Mouse (Mus musculus) liver, embryonic 16.5 days (tissue): ENCODE measurements at regions not wholly inside any gene's neighbourhood (a gene's known extent, or its start where the extent isn't known, plus 50 kb on each side); places are given as distances from the start of the nearest gene placed in this dataset.

ENCODE experiments used
- ATAC-seq: fragments of 200-750 bp; cut with Nextera tagmentation; 2 replicates; pipeline ENCODE4 v1.8.0; 2017; ENCODE audit warnings: low read depth, mild to moderate bottlenecking, moderate number of reproducible peaks, moderate library complexity
- H3K27ac ChIP-seq: fragments of 300-500 bp; sonication (generic); 2 replicates; pipeline ENCODE4 v1.5.1; 2014; ENCODE audit warnings: mild to moderate bottlenecking, low read length
- H3K27me3 ChIP-seq: fragments of 300-500 bp; sonication (generic); 2 replicates; pipeline ENCODE4 v1.6.1; 2014; ENCODE audit warnings: low read depth, low read length, mixed read lengths; ENCODE audit not compliant: control insufficient read depth, insufficient read depth
- H3K36me3 ChIP-seq: fragments of 300-500 bp; sonication (generic); 2 replicates; pipeline ENCODE4 v1.6.1; 2014; ENCODE audit warnings: mild to moderate bottlenecking; ENCODE audit not compliant: control insufficient read depth, insufficient read depth
- H3K4me1 ChIP-seq: fragments of 300-500 bp; sonication (generic); 2 replicates; pipeline ENCODE4 v1.6.1; 2014; ENCODE audit warnings: low read depth, low read length, mixed read lengths; ENCODE audit not compliant: control insufficient read depth
- H3K4me2 ChIP-seq: fragments of 300-500 bp; sonication (generic); 2 replicates; pipeline ENCODE4 v1.6.1; 2014; ENCODE audit warnings: low read depth, low read length, mixed read lengths
- H3K4me3 ChIP-seq: fragments of 300-500 bp; sonication (generic); 2 replicates; pipeline ENCODE4 v1.5.1; 2014; ENCODE audit warnings: low read depth, mild to moderate bottlenecking, low read length
- H3K9ac ChIP-seq: fragments of 300-500 bp; sonication (generic); 2 replicates; pipeline ENCODE4 v1.6.1; 2014; ENCODE audit warnings: low read depth, low read length
- H3K9me3 ChIP-seq: fragments of 300-500 bp; sonication (generic); replicated peaks from 2 replicates; pipeline ENCODE4 v1.6.1; 2016; ENCODE audit warnings: low read length; ENCODE audit not compliant: control insufficient read depth
- WGBS: fragments of 180-500 bp; shearing (Covaris S2); extraction: QIAGEN DNeasy Blood & Tissue Kit; methylation state at CpG from one replicate; pipeline ENCODE4 v1.1.7; 2014; ENCODE audit not compliant: insufficient replicate concordance; 5-methylcytosine and 5-hydroxymethylcytosine counted together

DNA sequence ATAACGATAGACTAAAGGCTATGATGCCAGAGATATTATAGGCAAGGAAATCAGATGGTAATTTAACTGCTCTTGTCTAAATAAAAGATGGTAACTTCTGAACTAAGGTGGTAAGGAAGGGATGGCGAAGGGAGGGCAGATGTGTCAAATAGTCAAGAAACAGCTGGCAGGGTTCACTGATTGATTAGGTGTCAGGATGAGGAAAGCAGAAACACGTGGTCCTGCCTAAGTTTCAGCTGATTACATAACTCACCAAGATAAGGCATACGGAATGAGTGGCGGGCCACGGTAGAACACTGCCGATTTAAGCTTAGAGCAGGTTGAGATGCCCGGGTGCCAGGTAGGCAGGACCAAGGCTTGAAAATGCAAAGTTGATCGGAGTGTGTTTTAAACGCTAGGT is 143.2 kb downstream of the Gm45692 start:
- Histone ChIP-seq H3K4me2 (no peak overlapping the region), H3K9me3 (no peaks in the 10 kb centered on the region), H3K9ac (no peak overlapping the region), H3K27me3 (no peaks in the 10 kb centered on the region), H3K27ac (no peak overlapping the region), H3K4me1 (no peaks in the 10 kb centered on the region), H3K36me3 (no peaks in the 10 kb centered on the region), H3K4me3 (no peak overlapping the region)
- WGBS = 66% methylated on average over 10 of the region's 10 CpGs
- ATAC-seq = no peak

DNA sequence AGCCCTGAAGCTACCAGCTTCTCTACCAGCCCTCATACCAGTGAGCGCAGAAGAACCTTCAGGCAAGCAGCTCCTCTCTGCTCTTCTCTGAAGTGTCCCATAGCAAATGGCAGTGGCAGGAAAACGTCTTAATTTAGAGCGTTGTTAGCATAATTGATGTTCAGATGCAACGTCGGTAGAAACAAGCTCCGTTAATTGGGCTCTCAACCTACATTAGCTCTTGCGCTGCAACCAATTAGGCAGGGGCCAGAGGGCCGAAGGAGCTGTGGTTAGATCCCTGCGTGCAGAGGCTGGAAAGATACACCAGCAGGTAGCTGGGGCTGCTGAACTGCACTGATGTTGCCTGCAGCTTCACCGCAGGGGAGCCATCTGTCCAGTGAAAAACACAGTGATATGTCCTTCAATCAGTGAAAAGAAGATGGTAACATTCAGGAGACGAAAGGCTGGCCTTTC is 145.6 kb downstream of the Gm45692 start:
- 55% methylated on average over 11 of the region's 11 CpGs for WGBS
- no peak overlapping the region for H3K4me2 ChIP-seq
- no peak overlapping the region for H3K27ac ChIP-seq
- no peak for ATAC-seq
- no peak overlapping the region for H3K4me3 ChIP-seq
- no peaks in the 10 kb centered on the region for H3K36me3 ChIP-seq
- H3K4me1 ChIP-seq = no peaks in the 10 kb centered on the region
- no peaks in the 10 kb centered on the region for H3K9me3 ChIP-seq
- H3K9ac ChIP-seq = no peak overlapping the region
- H3K27me3 ChIP-seq = no peaks in the 10 kb centered on the region

DNA sequence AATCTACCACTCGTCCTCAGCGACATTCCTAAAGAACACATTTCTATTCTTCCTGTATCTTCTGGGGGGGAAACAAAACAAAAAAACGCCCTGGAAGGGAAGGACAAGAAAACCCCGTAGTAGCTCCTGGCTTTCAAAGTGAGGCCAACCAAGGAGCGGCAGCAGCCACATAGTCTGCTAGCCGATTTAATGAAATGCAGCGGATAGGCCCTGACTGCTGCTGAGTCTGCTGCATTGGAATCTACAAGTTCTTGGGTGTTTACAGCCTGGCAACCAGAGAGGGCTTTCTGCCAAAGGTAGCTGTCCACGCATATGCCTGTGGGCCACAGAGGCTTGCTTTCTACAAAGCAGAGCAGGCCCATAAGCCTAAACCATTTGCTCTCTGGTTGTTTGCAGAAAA is 146.0 kb downstream of the Gm45692 start:
- H3K4me1 ChIP-seq = no peaks in the 10 kb centered on the region
- H3K9me3 ChIP-seq = no peaks in the 10 kb centered on the region
- H3K4me3 ChIP-seq = no peak overlapping the region
- no peak for ATAC-seq
- H3K4me2 ChIP-seq = no peak overlapping the region
- H3K36me3 ChIP-seq = no peaks in the 10 kb centered on the region
- 70% methylated on average over 8 of the region's 8 CpGs for WGBS
- H3K27me3 ChIP-seq = no peaks in the 10 kb centered on the region
- H3K9ac ChIP-seq = no peak overlapping the region
- no peak overlapping the region for H3K27ac ChIP-seq

DNA sequence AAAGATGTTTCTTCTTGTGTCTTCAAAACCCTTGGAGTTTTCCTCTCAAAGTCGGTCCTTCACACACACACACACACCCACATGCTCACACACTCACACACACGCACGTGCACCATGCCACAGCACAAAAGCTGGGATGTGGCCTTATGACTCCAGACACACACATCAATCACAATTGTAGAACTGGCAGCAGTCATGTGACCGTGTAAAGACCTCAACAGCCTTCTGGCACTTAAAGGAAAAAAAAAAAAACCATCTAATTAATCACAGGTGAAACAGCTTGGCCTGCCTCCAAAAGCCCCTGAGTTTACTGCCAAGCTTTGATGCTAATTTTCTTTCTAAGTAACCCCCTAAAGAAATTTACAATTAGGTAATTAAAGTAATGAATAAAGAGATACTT is 147.1 kb downstream of the Gm45692 start:
- no peak overlapping the region for H3K27ac ChIP-seq
- H3K4me1 ChIP-seq = no peaks in the 10 kb centered on the region
- no peak overlapping the region for H3K9ac ChIP-seq
- no peaks in the 10 kb centered on the region for H3K9me3 ChIP-seq
- no peak overlapping the region for H3K4me2 ChIP-seq
- ATAC-seq = no peak
- WGBS = 56% methylated on average over 4 of the region's 4 CpGs
- no peaks in the 10 kb centered on the region for H3K36me3 ChIP-seq
- H3K27me3 ChIP-seq = no peaks in the 10 kb centered on the region
- no peak overlapping the region for H3K4me3 ChIP-seq

DNA sequence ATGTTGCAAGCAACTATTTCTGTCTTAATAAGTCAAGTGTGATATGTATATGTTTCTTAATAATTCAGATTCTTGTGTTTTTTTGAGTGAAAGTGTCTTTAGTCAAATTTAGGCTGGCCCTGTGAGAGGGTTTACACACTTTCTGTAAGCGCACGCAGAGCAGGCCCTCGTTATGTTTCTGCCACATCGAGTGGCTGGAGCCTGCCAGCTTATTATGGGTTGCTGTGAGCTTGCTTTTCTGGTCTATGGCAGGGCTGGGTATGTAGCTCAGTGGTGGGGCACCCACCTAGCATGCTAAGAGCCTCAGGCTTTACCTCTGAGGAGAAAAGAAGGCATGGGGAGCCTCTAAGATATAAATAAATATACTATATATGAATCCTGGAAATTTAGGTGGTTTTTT is 148.2 kb downstream of the Gm45692 start:
- no peak overlapping the region for H3K4me3 ChIP-seq
- H3K27ac ChIP-seq = no peak overlapping the region
- H3K4me1 ChIP-seq = no peaks in the 10 kb centered on the region
- no peak overlapping the region for H3K9ac ChIP-seq
- 68% methylated on average over 4 of the region's 4 CpGs for WGBS
- no peaks in the 10 kb centered on the region for H3K9me3 ChIP-seq
- H3K27me3 ChIP-seq = no peaks in the 10 kb centered on the region
- no peak overlapping the region for H3K4me2 ChIP-seq
- ATAC-seq = no peak
- H3K36me3 ChIP-seq = no peaks in the 10 kb centered on the region

DNA sequence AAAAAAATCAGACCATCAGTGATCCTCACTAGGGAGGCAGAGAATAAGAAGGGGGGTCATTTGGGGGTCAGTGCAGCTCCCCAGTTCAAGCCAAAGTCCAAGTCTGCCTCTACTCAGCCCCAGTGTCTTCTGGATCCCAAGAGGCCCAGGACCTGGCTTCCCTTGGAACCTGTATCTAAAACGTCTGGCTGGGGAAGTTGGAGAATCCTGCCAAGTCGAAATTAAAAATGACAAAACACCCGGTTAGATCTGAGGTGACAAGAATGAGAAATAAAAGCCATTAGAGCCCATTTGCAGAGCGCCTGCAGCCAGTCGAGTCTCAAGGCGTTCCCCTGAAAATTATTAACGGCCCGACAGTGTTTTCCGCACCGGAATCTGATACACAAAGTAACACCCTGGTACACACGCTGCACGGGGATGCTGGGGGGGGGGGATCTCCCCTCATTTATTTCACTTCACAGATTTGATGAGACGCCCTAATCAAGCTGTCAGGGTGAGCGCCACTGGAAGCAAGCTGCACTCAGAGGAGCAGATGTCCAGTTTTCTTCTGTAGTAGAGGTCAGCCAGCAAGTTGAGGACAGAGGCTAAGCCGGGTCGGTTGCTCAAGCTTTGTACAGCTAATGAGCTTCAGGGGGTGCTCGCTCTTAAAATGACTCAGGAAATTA is 149.5 kb downstream of the Gm45692 start:
- ATAC-seq = no peak
- H3K27me3 ChIP-seq = no peaks in the 10 kb centered on the region
- H3K9ac ChIP-seq = no peak overlapping the region
- H3K9me3 ChIP-seq = no peaks in the 10 kb centered on the region
- H3K4me3 ChIP-seq = no peak overlapping the region
- H3K4me1 ChIP-seq = no peaks in the 10 kb centered on the region
- H3K27ac ChIP-seq = no peak overlapping the region
- H3K4me2 ChIP-seq = no peak overlapping the region
- WGBS = 61% methylated on average over 17 of the region's 17 CpGs
- no peaks in the 10 kb centered on the region for H3K36me3 ChIP-seq

DNA sequence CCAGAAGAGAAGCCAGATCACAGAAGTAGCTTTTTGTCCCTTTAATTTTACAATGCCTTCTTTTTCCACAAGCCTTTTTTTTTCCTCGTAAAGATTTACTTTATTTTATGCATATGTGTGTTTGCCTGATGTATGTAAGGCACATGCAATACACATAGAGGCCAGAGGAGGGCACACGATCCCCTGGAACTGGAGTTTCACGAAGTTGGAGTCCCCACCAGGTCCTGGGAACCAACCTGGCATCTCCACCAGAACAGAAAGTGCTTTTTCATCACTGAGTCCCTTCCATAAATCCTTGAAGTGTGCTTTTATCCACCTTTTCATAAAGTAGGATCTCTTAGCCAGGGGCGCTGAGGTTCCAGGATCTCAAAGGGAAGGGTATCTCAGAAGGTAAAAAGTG is 152.8 kb downstream of the Gm45692 start:
- no peak overlapping the region for H3K4me2 ChIP-seq
- no peak overlapping the region for H3K27ac ChIP-seq
- 22% methylated on average over 4 of the region's 4 CpGs for WGBS
- H3K9me3 ChIP-seq = no peaks in the 10 kb centered on the region
- no peak overlapping the region for H3K9ac ChIP-seq
- no peaks in the 10 kb centered on the region for H3K36me3 ChIP-seq
- H3K4me1 ChIP-seq = no peaks in the 10 kb centered on the region
- no peak overlapping the region for H3K4me3 ChIP-seq
- no peak for ATAC-seq
- H3K27me3 ChIP-seq = no peaks in the 10 kb centered on the region

DNA sequence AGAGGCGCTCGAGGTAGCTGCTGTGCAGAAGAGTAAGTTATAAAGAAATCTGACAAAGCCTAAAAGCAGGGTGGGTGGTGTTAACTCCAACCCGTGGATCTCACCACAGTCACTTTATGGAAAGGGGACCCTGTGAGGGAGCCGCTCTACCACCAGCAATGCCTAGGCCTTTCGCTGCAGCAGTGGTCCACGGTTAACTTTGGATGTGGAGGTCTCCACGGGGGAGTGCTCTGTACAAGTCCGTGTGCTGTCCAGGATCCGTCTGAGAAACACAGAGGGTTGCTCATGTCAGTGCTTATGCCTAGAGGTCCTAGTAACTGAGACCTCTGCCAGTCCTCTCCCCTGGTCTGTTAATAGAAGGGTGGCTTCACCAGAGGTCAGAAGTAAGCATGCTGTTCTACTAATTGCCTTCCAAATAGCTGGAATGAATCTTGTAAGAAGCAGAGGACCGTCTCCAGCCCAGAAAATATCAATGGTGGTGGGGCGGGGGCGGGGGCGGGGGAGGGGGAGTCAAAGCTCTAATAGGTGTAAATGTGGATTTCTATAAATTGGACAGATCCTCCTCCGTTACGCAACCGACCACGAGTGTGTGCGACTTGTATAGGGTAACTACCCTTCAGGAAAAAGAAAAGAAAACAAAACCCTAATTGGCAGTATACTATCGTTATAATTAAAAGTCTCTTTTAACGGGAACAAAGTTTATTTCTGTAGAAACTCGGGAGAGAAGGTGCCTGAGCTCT is 153.5 kb downstream of the Gm45692 start:
- H3K9ac ChIP-seq = no peak overlapping the region
- no peak overlapping the region for H3K4me2 ChIP-seq
- H3K4me1 ChIP-seq = no peaks in the 10 kb centered on the region
- H3K4me3 ChIP-seq = no peak overlapping the region
- H3K36me3 ChIP-seq = no peaks in the 10 kb centered on the region
- no peaks in the 10 kb centered on the region for H3K27me3 ChIP-seq
- 32% methylated on average over 21 of the region's 21 CpGs for WGBS
- H3K27ac ChIP-seq = no peak overlapping the region
- no peaks in the 10 kb centered on the region for H3K9me3 ChIP-seq
- ATAC-seq = no peak

DNA sequence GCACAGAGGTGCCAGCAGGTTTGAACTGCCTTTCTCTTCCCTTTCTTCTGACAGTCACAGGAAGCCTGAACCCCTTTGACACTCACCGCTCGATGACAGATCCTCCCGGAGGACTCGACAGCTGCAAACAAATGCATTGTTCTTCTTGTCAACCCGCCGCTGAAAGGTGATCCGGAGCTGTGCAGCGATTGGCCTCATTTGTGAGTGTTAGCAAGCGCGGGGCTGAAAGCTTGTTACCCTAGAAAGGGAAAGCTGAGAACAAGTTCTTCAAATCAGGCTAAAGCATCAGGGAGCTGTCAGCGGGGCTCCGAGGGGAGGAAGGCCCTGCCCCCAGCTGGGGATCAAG is 154.1 kb downstream of the Gm45692 start:
- Histone ChIP-seq H3K27ac (no peak overlapping the region), H3K4me1 (no peaks in the 10 kb centered on the region), H3K27me3 (no peaks in the 10 kb centered on the region), H3K9me3 (no peaks in the 10 kb centered on the region), H3K4me3 (no peak overlapping the region), H3K9ac (no peak overlapping the region), H3K36me3 (no peaks in the 10 kb centered on the region), H3K4me2 (no peak overlapping the region)
- no peak for ATAC-seq
- WGBS = 3% methylated on average over 12 of the region's 12 CpGs
